Mouse (Mus musculus) liver, adult 2 months (tissue): ENCODE measurements around the gene Elmod1. TPM values are rescaled to one million over a fixed set of nuclear protein-coding genes. Genes with fewer than 3 reads are reported as not detected.

ENCODE experiments used
- DNase-seq: peaks from one replicate; pipeline ENCODE4 v3.0.0-alpha.2; 2011; ENCODE audit warnings: low read depth, low spot score; ENCODE audit errors: extremely low read depth
- H3K27ac ChIP-seq: fragments of 200-500 bp; replicated peaks from 2 replicates; pipeline ENCODE4 v1.5.1; 2012; ENCODE audit warnings: low read depth, mild to moderate bottlenecking, control low read depth, inconsistent platforms, low read length; ENCODE audit not compliant: insufficient read depth
- H3K27me3 ChIP-seq: fragments of 200-500 bp; 2 replicates; pipeline ENCODE4 v1.6.1; 2012; ENCODE audit warnings: mild to moderate bottlenecking, moderate library complexity, low read length, inconsistent platforms; ENCODE audit not compliant: control insufficient read depth, insufficient read depth
- H3K36me3 ChIP-seq: fragments of 200-500 bp; 2 replicates; pipeline ENCODE4 v1.6.1; 2012; ENCODE audit warnings: low read length, inconsistent platforms; ENCODE audit not compliant: control insufficient read depth, insufficient read depth
- H3K4me1 ChIP-seq: fragments of 200-500 bp; 2 replicates; pipeline ENCODE4 v1.6.1; 2011; ENCODE audit warnings: low read length; ENCODE audit not compliant: control insufficient read depth, insufficient read depth
- H3K4me3 ChIP-seq: fragments of 200-500 bp; 2 replicates; pipeline ENCODE4 v1.5.1; 2011; ENCODE audit warnings: low read depth, mild to moderate bottlenecking, control low read depth, low read length, moderate library complexity; ENCODE audit not compliant: insufficient read depth
- H3K79me2 ChIP-seq: fragments of 200-500 bp; 2 replicates; pipeline ENCODE4 v1.6.1; 2012; ENCODE audit warnings: inconsistent platforms, mild to moderate bottlenecking, low read length, moderate library complexity; ENCODE audit not compliant: control insufficient read depth, insufficient read depth
- H3K9ac ChIP-seq: fragments of 200-500 bp; 2 replicates; pipeline ENCODE4 v1.6.1; 2012; ENCODE audit warnings: low read depth, mild to moderate bottlenecking, control low read depth, inconsistent platforms, low read length
- CTCF ChIP-seq: fragments of 200-500 bp; IDR thresholded peaks from 2 replicates; pipeline ENCODE4 v1.5.1; 2011; ENCODE audit warnings: low read depth, low read length, control low read depth
- POLR2A ChIP-seq: fragments of 200-500 bp; IDR thresholded peaks from 2 replicates; pipeline ENCODE4 v1.6.1; 2011; ENCODE audit warnings: low read length, control low read depth; ENCODE audit not compliant: insufficient read depth; ENCODE audit errors: extremely low read depth
- WGBS: fragments of 180-500 bp; shearing (Covaris S2); methylation state at CpG from one replicate; pipeline ENCODE4 v1.1.7; 2018; 5-methylcytosine and 5-hydroxymethylcytosine counted together
- polyA plus RNA-seq: library from polyadenylated mRNA; depleted of rRNA; stranded (reverse); fragments of >200 nt; gene quantifications from 2 replicates; pipeline ENCODE4 v1.2.3, GENCODE M21; 2012
- total RNA-seq: library from RNA; depleted of rRNA; stranded (reverse); fragments of >200 nt; gene quantifications from 2 replicates; pipeline ENCODE4 v1.2.3, GENCODE M21; 2014

Elmod1 gene
- total and polyA plus RNA-seq, 2 experiments, result not detected

DNA sequence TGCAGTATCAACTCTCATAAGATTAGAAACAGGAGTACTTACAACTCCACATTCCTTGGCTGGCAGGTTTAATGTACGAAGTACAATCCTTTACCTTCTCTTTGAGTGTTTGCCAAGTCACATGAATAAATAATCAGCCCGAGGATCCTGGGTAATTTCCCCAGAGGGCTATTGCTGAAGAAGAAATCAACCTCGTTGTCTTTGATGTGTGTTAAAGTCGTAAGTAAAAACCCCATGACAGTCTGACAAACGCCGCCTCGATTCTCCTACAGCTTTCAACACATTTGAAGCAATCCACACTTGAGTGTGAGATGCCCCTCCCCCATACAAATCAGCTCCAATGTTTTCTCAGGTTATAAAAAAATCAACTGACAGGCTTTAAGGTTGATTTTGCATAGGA is 44.2 kb downstream of the Elmod1 start:
- H3K79me2 ChIP-seq, result no peaks in the 10 kb centered on the region
- no peak overlapping the region for H3K9ac ChIP-seq
- no peak for DNase-seq
- H3K27ac ChIP-seq, result no peak overlapping the region
- H3K27me3 ChIP-seq, result no peaks in the 10 kb centered on the region
- no peak for TF ChIP-seq POLR2A
- no peak for TF ChIP-seq CTCF
- no peaks in the 10 kb centered on the region for H3K4me1 ChIP-seq
- H3K36me3 ChIP-seq, result no peaks in the 10 kb centered on the region
- no peak overlapping the region for H3K4me3 ChIP-seq
- 50% methylated on average over 7 of the region's 7 CpGs for WGBS

DNA sequence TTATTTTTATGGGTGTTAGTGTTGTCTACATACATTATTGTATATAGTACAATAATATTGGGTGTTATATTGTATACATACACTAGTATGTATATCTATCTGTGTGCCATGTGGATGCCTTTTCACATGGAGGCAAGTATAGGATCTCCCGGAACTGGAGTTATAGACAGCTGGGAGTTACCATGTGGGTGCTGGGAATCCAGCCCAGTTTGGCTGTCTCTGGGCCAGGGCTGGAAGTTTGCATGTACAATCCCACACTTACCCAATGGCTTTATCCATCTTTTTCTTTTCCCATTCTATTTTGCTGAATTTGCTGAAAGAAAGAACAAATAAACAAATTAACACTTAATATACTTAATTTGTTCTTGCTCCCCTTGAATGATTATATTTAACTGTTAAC is 54.0 kb downstream of the Elmod1 start:
- WGBS, result 100% methylated on average over 1 of the region's 1 CpGs
- no peak for DNase-seq
- TF ChIP-seq POLR2A (no peak), CTCF (no peak)
- no peak overlapping the region for H3K27ac ChIP-seq
- H3K9ac ChIP-seq, result no peak overlapping the region
- no peaks in the 10 kb centered on the region for H3K36me3 ChIP-seq
- H3K4me3 ChIP-seq, result no peak overlapping the region
- H3K27me3 ChIP-seq, result no peaks in the 10 kb centered on the region
- H3K4me1 ChIP-seq, result no peaks in the 10 kb centered on the region
- H3K79me2 ChIP-seq, result no peaks in the 10 kb centered on the region

DNA sequence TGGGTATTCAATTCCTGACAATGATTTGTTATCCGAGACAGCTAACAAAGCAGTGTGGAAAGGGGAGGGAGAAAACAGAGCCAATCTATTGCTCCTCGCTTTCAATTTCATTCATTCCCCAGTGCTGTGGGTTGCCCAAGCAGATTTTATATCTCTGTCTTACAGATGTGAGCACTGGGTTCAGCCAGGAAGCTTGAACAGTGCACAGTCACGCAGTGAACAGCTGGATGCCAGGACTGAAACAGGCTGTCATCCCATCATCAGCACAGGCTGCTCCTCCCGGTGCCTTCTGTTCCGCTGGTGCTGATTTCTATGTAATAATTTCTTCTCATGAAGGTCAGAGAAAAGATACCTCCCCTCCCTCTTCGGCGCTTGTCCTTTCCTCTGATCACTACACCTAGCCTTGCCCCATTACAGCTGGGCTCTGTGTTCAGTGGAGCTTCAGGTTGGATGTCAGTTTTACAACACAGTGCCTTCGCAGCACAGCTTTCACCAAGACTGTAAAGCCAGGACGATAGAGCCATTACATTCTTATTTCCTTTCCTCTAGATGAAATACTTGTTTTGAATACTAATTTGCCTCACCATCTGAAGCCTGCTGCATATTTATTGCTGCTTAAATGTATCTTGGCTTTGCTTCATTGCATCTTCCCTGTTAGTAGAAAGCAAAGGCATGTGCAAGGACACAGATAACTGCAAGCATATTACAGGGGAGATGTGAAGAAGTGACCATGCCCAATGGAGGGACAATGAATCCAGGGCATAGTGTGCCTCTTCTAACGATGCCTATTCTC is 59.0 kb downstream of the Elmod1 start:
- H3K4me1 ChIP-seq, result no peaks in the 10 kb centered on the region
- WGBS, result 81% methylated on average over 10 of the region's 10 CpGs
- H3K27me3 ChIP-seq, result no peaks in the 10 kb centered on the region
- no peak overlapping the region for H3K4me3 ChIP-seq
- no peak for DNase-seq
- no peaks in the 10 kb centered on the region for H3K36me3 ChIP-seq
- H3K27ac ChIP-seq, result no peak overlapping the region
- H3K9ac ChIP-seq, result no peak overlapping the region
- TF ChIP-seq POLR2A, result no peak
- TF ChIP-seq CTCF, result no peak
- H3K79me2 ChIP-seq, result no peaks in the 10 kb centered on the region

DNA sequence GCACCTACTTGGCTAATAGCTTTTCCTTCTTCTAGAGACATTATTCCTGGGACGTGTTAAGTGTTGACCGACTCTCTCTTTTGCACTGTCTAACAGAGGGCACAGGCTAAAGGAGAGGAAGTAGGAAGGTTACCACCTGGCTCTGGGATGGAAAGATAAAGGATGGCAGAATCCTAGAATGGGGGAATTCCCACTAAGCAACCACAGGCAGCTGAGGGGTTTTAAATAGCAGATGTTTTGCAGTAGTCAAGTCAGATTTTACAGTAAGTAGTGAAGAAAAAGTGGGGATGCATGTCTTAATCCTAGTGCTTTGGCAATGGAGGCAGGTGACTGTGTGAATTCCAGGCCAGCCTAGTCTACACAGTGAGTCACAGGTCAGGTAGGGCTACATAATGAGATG is 64.3 kb downstream of the Elmod1 start:
- no peak for TF ChIP-seq POLR2A
- TF ChIP-seq CTCF, result no peak
- no peaks in the 10 kb centered on the region for H3K4me1 ChIP-seq
- no peak overlapping the region for H3K27ac ChIP-seq
- 80% methylated on average over 2 of the region's 2 CpGs for WGBS
- DNase-seq, result no peak
- H3K79me2 ChIP-seq, result no peaks in the 10 kb centered on the region
- no peak overlapping the region for H3K4me3 ChIP-seq
- no peaks in the 10 kb centered on the region for H3K27me3 ChIP-seq
- no peaks in the 10 kb centered on the region for H3K36me3 ChIP-seq
- H3K9ac ChIP-seq, result no peak overlapping the region

DNA sequence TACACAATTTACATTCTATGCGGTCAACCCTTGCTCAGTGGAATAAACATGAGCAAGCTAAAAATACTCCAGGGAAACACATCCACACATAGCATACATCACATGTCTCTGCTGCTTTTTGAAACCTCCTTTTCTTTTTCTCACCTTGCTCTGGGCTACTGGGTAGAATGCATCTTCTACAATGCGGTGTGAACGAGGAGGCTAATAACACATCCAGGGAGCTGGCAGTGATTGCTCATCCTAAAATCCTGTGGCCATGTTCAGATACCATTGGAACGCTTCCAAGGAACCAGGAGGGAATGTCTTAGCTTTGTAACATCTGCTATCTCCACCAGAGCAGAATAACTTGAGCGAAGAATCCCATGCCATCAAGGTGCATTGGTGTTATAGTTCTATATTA is 64.8 kb downstream of the Elmod1 start:
- WGBS, result 80% methylated on average over 5 of the region's 5 CpGs
- no peak overlapping the region for H3K4me3 ChIP-seq
- no peak for TF ChIP-seq CTCF
- no peak for TF ChIP-seq POLR2A
- no peaks in the 10 kb centered on the region for H3K79me2 ChIP-seq
- H3K27me3 ChIP-seq, result no peaks in the 10 kb centered on the region
- no peak overlapping the region for H3K27ac ChIP-seq
- H3K4me1 ChIP-seq, result no peaks in the 10 kb centered on the region
- no peak for DNase-seq
- no peak overlapping the region for H3K9ac ChIP-seq
- no peaks in the 10 kb centered on the region for H3K36me3 ChIP-seq

DNA sequence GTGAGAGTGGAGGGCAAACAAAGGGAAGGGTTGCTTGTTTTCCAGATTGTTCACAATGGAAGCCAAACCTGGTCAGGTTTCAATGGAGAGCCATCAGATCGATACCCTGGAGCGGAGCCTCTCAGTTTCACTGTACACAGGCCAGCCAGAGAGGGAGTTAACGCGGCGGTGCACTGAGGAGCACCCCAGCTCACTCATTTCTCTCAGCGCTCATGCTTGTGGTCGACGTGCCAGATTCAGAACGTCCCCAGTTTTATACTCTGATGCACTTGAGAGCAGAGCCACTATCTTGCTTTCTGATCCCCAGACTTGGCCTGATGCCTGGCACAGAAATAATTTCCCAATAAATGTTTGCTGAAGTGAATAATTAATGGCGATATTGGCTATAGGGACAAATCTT is 68.3 kb downstream of the Elmod1 start:
- 66% methylated on average over 10 of the region's 10 CpGs for WGBS
- H3K4me1 ChIP-seq, result no peaks in the 10 kb centered on the region
- no peak overlapping the region for H3K4me3 ChIP-seq
- H3K27ac ChIP-seq, result no peak overlapping the region
- H3K27me3 ChIP-seq, result no peaks in the 10 kb centered on the region
- DNase-seq, result peak; percentile 50
- no peaks in the 10 kb centered on the region for H3K79me2 ChIP-seq
- no peak for TF ChIP-seq CTCF
- no peak for TF ChIP-seq POLR2A
- no peak overlapping the region for H3K9ac ChIP-seq
- no peaks in the 10 kb centered on the region for H3K36me3 ChIP-seq
